Mouse (Mus musculus) heart, embryonic 11.5 days (tissue): ENCODE measurements at regions not wholly inside any gene's neighbourhood (a gene's known extent, or its start where the extent isn't known, plus 50 kb on each side); places are given as distances from the start of the nearest gene placed in this dataset.

ENCODE experiments used
- ATAC-seq: fragments of 200-750 bp; cut with Nextera tagmentation; replicated peaks from 2 replicates; pipeline ENCODE4 v1.8.0; 2017; ENCODE audit warnings: moderate library complexity; ENCODE audit not compliant: insufficient number of reproducible peaks, low FRiP score, low TSS enrichment
- H3K27ac ChIP-seq: fragments of 300-500 bp; sonication (generic); 2 replicates; pipeline ENCODE4 v1.5.1; 2014; ENCODE audit warnings: mild to moderate bottlenecking, low read depth, low read length
- H3K27me3 ChIP-seq: fragments of 300-500 bp; sonication (generic); 2 replicates; pipeline ENCODE4 v1.6.1; 2014; ENCODE audit warnings: mild to moderate bottlenecking, low read length, mixed read lengths; ENCODE audit not compliant: control insufficient read depth, insufficient read depth
- H3K36me3 ChIP-seq: fragments of 300-500 bp; sonication (generic); 2 replicates; pipeline ENCODE4 v1.6.1; 2014; ENCODE audit warnings: mild to moderate bottlenecking, low read length, moderate library complexity, mixed read lengths; ENCODE audit not compliant: control insufficient read depth, insufficient read depth
- H3K4me1 ChIP-seq: fragments of 300-500 bp; sonication (generic); 2 replicates; pipeline ENCODE4 v1.6.1; 2014; ENCODE audit warnings: low read length; ENCODE audit not compliant: control insufficient read depth, insufficient read depth
- H3K4me2 ChIP-seq: fragments of 300-500 bp; sonication (generic); 2 replicates; pipeline ENCODE4 v1.6.1; 2014; ENCODE audit warnings: mild to moderate bottlenecking, moderate library complexity
- H3K4me3 ChIP-seq: fragments of 300-500 bp; sonication (generic); 2 replicates; pipeline ENCODE4 v1.5.1; 2014; ENCODE audit warnings: low read depth, low read length
- H3K9ac ChIP-seq: fragments of 300-500 bp; sonication (generic); 2 replicates; pipeline ENCODE4 v1.6.1; 2014; ENCODE audit warnings: mild to moderate bottlenecking, low read depth, low read length, moderate library complexity
- H3K9me3 ChIP-seq: fragments of 300-500 bp; sonication (generic); replicated peaks from 2 replicates; pipeline ENCODE4 v1.6.1; 2016; ENCODE audit warnings: low read length; ENCODE audit not compliant: control insufficient read depth
- WGBS: fragments of 180-500 bp; shearing (Covaris S2); extraction: QIAGEN DNeasy Blood & Tissue Kit; methylation state at CpG from one replicate; pipeline ENCODE4 v1.1.7; 2014; ENCODE audit not compliant: insufficient replicate concordance; 5-methylcytosine and 5-hydroxymethylcytosine counted together

DNA sequence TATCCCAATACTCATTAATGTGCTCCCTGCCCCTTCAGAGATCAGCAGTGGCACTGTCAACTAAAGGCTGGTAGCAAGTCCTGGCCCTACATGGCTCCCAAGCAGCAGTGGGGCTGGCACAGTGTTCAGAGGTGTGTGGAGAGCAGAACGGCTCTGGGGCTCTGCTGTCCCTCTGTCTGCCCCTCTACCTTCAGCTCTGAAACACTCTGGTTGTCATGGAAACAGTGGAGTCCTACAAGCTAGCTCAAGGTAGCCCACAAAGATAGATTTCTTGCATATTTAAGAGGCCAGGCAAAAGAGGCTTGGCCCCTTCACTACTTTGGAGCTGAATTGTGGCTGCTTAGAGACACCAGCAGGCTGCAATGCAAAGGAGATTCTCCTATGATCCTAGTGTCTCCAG, 259.6 kb downstream of the Tcerg1l start:
- H3K4me3 ChIP-seq, result no peak overlapping the region
- H3K27me3 ChIP-seq, result no peaks in the 10 kb centered on the region
- H3K9me3 ChIP-seq, result no peaks in the 10 kb centered on the region
- ATAC-seq, result no peak
- H3K36me3 ChIP-seq, result no peaks in the 10 kb centered on the region
- H3K9ac ChIP-seq, result no peak overlapping the region
- H3K27ac ChIP-seq, result no peak overlapping the region
- H3K4me1 ChIP-seq, result no peaks in the 10 kb centered on the region
- 69% methylated on average over 1 of the region's 1 CpGs for WGBS
- H3K4me2 ChIP-seq, result no peak overlapping the region

DNA sequence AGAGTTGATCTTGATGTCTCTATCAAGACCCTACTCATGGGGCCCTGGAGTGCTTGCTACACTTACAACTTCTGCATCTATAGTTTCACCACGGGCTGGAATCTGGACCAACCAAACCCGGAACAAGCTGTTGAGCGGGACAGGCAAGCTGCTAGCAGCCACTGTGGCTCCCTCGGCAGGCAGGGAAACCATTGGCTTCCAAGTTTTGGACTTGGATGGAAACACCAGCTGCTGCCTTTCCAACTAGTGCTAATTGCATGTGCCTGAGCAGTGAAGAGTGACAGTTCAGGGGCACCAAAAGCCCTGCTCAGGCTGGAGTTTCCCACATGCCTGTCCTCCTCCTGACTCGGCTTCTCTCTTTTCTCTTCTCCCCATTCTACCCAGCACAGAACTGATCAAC, 257.8 kb downstream of the Tcerg1l start:
- H3K9me3 ChIP-seq, result no peaks in the 10 kb centered on the region
- no peak overlapping the region for H3K4me3 ChIP-seq
- WGBS, result 92% methylated on average over 5 of the region's 5 CpGs
- no peak for ATAC-seq
- no peaks in the 10 kb centered on the region for H3K27me3 ChIP-seq
- H3K4me2 ChIP-seq, result no peak overlapping the region
- no peak overlapping the region for H3K27ac ChIP-seq
- H3K36me3 ChIP-seq, result no peaks in the 10 kb centered on the region
- no peak overlapping the region for H3K9ac ChIP-seq
- no peaks in the 10 kb centered on the region for H3K4me1 ChIP-seq

DNA sequence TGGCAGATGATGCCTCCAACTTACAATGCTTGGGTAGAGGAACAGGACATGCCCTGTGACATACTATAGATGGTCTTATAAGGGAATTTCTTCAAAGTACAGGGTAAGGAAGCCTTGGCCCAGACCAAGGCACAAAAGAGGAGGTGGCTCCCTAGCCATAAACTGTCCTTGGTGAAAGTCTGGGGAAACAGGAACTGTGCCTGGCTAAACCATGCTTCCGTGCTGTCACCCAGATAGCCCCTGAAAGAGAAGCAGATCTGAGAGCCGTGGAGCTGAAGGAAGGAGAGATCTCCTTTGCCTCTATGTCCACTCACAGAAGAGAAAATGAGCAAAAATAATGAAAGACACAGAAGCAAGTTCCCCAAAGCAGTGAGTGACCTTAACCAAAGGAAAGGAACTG, 248.0 kb downstream of the Tcerg1l start:
- Histone ChIP-seq H3K9ac (no peak overlapping the region), H3K27me3 (no peaks in the 10 kb centered on the region), H3K4me3 (no peak overlapping the region), H3K4me2 (no peak overlapping the region), H3K9me3 (no peaks in the 10 kb centered on the region), H3K4me1 (no peaks in the 10 kb centered on the region), H3K27ac (no peak overlapping the region), H3K36me3 (no peaks in the 10 kb centered on the region)
- no peak for ATAC-seq
- WGBS, result 70% methylated on average over 2 of the region's 2 CpGs

DNA sequence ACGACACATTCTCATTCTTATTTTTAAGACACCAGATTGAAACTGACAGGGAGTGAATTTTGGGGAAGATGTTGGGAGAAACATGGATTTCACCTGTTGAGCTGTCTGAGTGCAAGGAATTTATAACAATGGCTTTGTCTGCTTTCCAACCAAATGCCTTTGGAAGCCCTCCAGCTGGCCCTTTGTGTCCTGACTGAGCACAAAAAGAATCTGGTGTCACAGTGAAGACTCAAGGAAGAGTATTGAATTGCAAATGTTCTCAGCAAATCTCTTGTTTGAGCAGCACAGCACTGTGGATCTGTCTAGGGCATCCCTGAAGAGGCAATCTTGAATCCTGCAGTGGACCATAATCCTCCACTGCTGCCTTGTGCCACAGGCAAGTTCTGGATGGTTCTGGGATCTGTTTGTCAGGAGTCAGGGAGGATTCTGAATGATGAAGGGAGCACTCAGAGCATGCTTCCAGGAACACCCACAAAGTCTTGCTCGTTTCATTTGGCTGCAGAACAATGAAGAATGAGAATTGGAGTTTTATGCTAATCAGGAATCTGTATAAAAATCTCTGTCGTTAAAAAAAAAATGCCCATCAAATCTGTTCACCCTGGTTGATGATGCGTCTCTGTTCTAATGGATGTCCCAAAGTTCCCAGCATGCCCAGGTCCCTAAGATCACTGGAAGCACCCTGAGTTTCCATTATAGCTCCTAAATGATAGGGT, 243.9 kb downstream of the Tcerg1l start:
- Histone ChIP-seq H3K36me3 (no peaks in the 10 kb centered on the region), H3K9me3 (no peaks in the 10 kb centered on the region), H3K27ac (no peak overlapping the region), H3K4me2 (no peak overlapping the region), H3K4me3 (no peak overlapping the region), H3K27me3 (no peaks in the 10 kb centered on the region), H3K4me1 (no peaks in the 10 kb centered on the region), H3K9ac (no peak overlapping the region)
- 66% methylated on average over 4 of the region's 4 CpGs for WGBS
- no peak for ATAC-seq
